Mouse (Mus musculus) fat pad, adult 2 months (tissue): ENCODE results near the gene Pla2g12b.
A peak's percentile ranks its signal among the peaks of the same experiment; 100 is the strongest.
"Not testable (repeated sequence)": the region's sequence is repeated elsewhere in the genome, so short reads cannot be mapped to it uniquely, and the experiment has no call there.

Source experiments
- DNase-seq: peaks from one replicate; pipeline ENCODE4 v3.0.0-alpha.2; 2011; ENCODE audit warnings: low read depth, low spot score; ENCODE audit errors: extremely low read depth

The Pla2g12b gene

GRCm38 (mm10) chr10:59402899-59403792 lies at the start of gene Pla2g12b:
TSS of gene Pla2g12b (plus strand) at chr10:59403660.
- DNase-seq: no peak

GRCm38 (mm10) chr10:59354120-59354519 lies 49.3 kb upstream of the Pla2g12b start:
- no peak for DNase-seq

GRCm38 (mm10) chr10:59355020-59355419 lies 48.4 kb upstream of the Pla2g12b start:
- no peak for DNase-seq

GRCm38 (mm10) chr10:59358744-59359143 lies 44.7 kb upstream of the Pla2g12b start:
- no peak for DNase-seq

GRCm38 (mm10) chr10:59363208-59363607 lies 40.3 kb upstream of the Pla2g12b start:
- no peak for DNase-seq

GRCm38 (mm10) chr10:59364551-59364950 lies 38.9 kb upstream of the Pla2g12b start:
- DNase-seq: no peak

- no peak for DNase-seq
Measured at GRCm38 (mm10) chr10:59365804-59366589, 37.5 kb upstream of the Pla2g12b start.

- no peak for DNase-seq
Measured at GRCm38 (mm10) chr10:59366746-59367145, 36.7 kb upstream of the Pla2g12b start.

- DNase-seq: no peak
Measured at GRCm38 (mm10) chr10:59367206-59367605, 36.3 kb upstream of the Pla2g12b start.

- no peak for DNase-seq
Measured at GRCm38 (mm10) chr10:59368729-59369128, 34.7 kb upstream of the Pla2g12b start.

GRCm38 (mm10) chr10:59369426-59369825 lies 34.0 kb upstream of the Pla2g12b start:
- no peak for DNase-seq

- peak; percentile 77 for DNase-seq
Measured at GRCm38 (mm10) chr10:59377906-59378305, 25.6 kb upstream of the Pla2g12b start.

- no peak for DNase-seq
Measured at GRCm38 (mm10) chr10:59378728-59379127, 24.7 kb upstream of the Pla2g12b start.

- no peak for DNase-seq
Measured at GRCm38 (mm10) chr10:59379927-59380326, 23.5 kb upstream of the Pla2g12b start.

- no peak for DNase-seq
Measured at GRCm38 (mm10) chr10:59380411-59380821, 23.0 kb upstream of the Pla2g12b start.

- DNase-seq: not testable (repeated sequence)
Measured at GRCm38 (mm10) chr10:59381563-59381962, 21.9 kb upstream of the Pla2g12b start.

GRCm38 (mm10) chr10:59386951-59387350 lies 16.5 kb upstream of the Pla2g12b start:
- DNase-seq: no peak

GRCm38 (mm10) chr10:59389652-59390051 lies 13.8 kb upstream of the Pla2g12b start:
- no peak for DNase-seq

- no peak for DNase-seq
Measured at GRCm38 (mm10) chr10:59391907-59392306, 11.6 kb upstream of the Pla2g12b start.

- DNase-seq: not testable (repeated sequence)
Measured at GRCm38 (mm10) chr10:59395461-59395860, 8.0 kb upstream of the Pla2g12b start, which contains the start of gene Gm10273. TSS of gene Gm10273 (plus strand) at chr10:59395632.

GRCm38 (mm10) chr10:59403793-59404149 lies 311 bp downstream of the Pla2g12b start:
- DNase-seq: no peak

GRCm38 (mm10) chr10:59408499-59408898 lies 5.0 kb downstream of the Pla2g12b start:
- DNase-seq: no peak
